Mouse (Mus musculus) midbrain, postnatal 0 days (tissue): Measurements from ENCODE around the gene Banf1. TPM values are rescaled to one million over a fixed set of nuclear protein-coding genes. Genes with fewer than 3 reads are reported as not detected.

Experiments used
- ATAC-seq: fragments of 200-750 bp; cut with Nextera tagmentation; 2 replicates; pipeline ENCODE4 v1.8.0; 2017; ENCODE audit warnings: moderate number of reproducible peaks, mild to moderate bottlenecking, moderate TSS enrichment, moderate library complexity; ENCODE audit not compliant: low FRiP score
- DNase-seq: peaks from one replicate; pipeline ENCODE4 v3.0.0-alpha.2; 2015; ENCODE audit warnings: low spot score
- H3K27ac ChIP-seq: fragments of 300-500 bp; sonication (generic); 2 replicates; pipeline ENCODE4 v1.5.1; 2014; ENCODE audit warnings: low read depth, mild to moderate bottlenecking, low read length, mixed read lengths
- H3K27me3 ChIP-seq: fragments of 300-500 bp; sonication (generic); 2 replicates; pipeline ENCODE4 v1.6.1; 2014; ENCODE audit warnings: low read length, control low read depth, mixed read lengths; ENCODE audit not compliant: insufficient read depth
- H3K36me3 ChIP-seq: fragments of 300-500 bp; sonication (generic); 2 replicates; pipeline ENCODE4 v1.6.1; 2014; ENCODE audit warnings: low read length, control low read depth, mixed read lengths; ENCODE audit not compliant: insufficient read depth
- H3K4me1 ChIP-seq: fragments of 300-500 bp; sonication (generic); 2 replicates; pipeline ENCODE4 v1.6.1; 2014; ENCODE audit warnings: mild to moderate bottlenecking, control low read depth, antibody characterized with exemption, low read length, mixed read lengths; ENCODE audit not compliant: insufficient read depth
- H3K4me2 ChIP-seq: fragments of 300-500 bp; sonication (generic); 2 replicates; pipeline ENCODE4 v1.6.1; 2014; ENCODE audit warnings: low read depth, mild to moderate bottlenecking, low read length, mixed read lengths; ENCODE audit not compliant: poor library complexity, severe bottlenecking
- H3K4me3 ChIP-seq: fragments of 300-500 bp; sonication (generic); 2 replicates; pipeline ENCODE4 v1.5.1; 2014; ENCODE audit warnings: low read depth, mild to moderate bottlenecking, low read length, moderate library complexity
- H3K9ac ChIP-seq: fragments of 300-500 bp; sonication (generic); replicated peaks from 2 replicates; pipeline ENCODE4 v1.6.1; 2014; ENCODE audit warnings: mild to moderate bottlenecking, low read length, moderate library complexity, mixed read lengths; ENCODE audit not compliant: poor library complexity, severe bottlenecking
- H3K9me3 ChIP-seq: fragments of 300-500 bp; sonication (generic); 2 replicates; pipeline ENCODE4 v1.6.1; 2016; ENCODE audit warnings: low read length, control low read depth
- CTCF ChIP-seq: IDR thresholded peaks from 2 replicates; pipeline ENCODE4 v1.5.1; 2016; ENCODE audit warnings: antibody characterized with exemption, mild to moderate bottlenecking
- WGBS: fragments of 180-500 bp; shearing (Covaris S2); extraction: QIAGEN DNeasy Blood & Tissue Kit; methylation state at CpG from one replicate; pipeline ENCODE4 v1.1.7; 2014; 5-methylcytosine and 5-hydroxymethylcytosine counted together
- polyA plus RNA-seq: library from polyadenylated mRNA; unstranded; fragments of >200 nt; fragmentation: Nextera tagmentation; extraction: Ambion mirVana; gene quantifications from 2 replicates; pipeline ENCODE4 v1.2.1, GENCODE M21; 2015
- total RNA-seq: library from RNA; depleted of rRNA; stranded (reverse); fragments of >200 nt; gene quantifications from 2 replicates; pipeline ENCODE4 v1.2.3, GENCODE M21; 2014

Banf1 gene
- total and polyA plus RNA-seq, 2 experiments from 2014 or later, result 79.6 to 313 TPM

- Histone ChIP-seq H3K27me3 (no peaks in the 10 kb centered on the region), H3K27ac (no peak overlapping the region), H3K4me1 (peaks cover 10% of the 10 kb centered on the region; the same call in 1 of the 2 replicates), H3K36me3 (no peaks in the 10 kb centered on the region), H3K9me3 (no peaks in the 10 kb centered on the region), H3K4me2 (no peak overlapping the region), H3K4me3 (no peak overlapping the region), H3K9ac (no peak overlapping the region)
- no peak for DNase-seq
- 77% methylated on average over 6 of the region's 6 CpGs for WGBS
- no peak for ATAC-seq
- no peak for TF ChIP-seq CTCF
These were observed 21.5 kb downstream of the Banf1 start for GRCm38 (mm10) chr19:5345297-5346131.

- H3K4me2 ChIP-seq, result no peak overlapping the region
- no peak overlapping the region for H3K4me3 ChIP-seq
- no peak for DNase-seq
- no peak for TF ChIP-seq CTCF
- no peaks in the 10 kb centered on the region for H3K9me3 ChIP-seq
- ATAC-seq, result no peak
- WGBS, result 88% methylated on average over 7 of the region's 7 CpGs
- H3K36me3 ChIP-seq, result no peaks in the 10 kb centered on the region
- H3K4me1 ChIP-seq, result no peaks in the 10 kb centered on the region
- H3K9ac ChIP-seq, result no peak overlapping the region
- no peak overlapping the region for H3K27ac ChIP-seq
- H3K27me3 ChIP-seq, result no peaks in the 10 kb centered on the region
These were observed 25.6 kb downstream of the Banf1 start for GRCm38 (mm10) chr19:5341360-5341759.

- Histone ChIP-seq H3K9me3 (no peaks in the 10 kb centered on the region), H3K27ac (no peak overlapping the region), H3K9ac (no peak overlapping the region), H3K4me3 (no peak overlapping the region), H3K4me2 (no peak overlapping the region), H3K4me1 (no peaks in the 10 kb centered on the region), H3K36me3 (no peaks in the 10 kb centered on the region), H3K27me3 (no peaks in the 10 kb centered on the region)
- TF ChIP-seq CTCF, result peak; percentile 82
- DNase-seq, result peak; percentile 64
- WGBS, result 25% methylated on average over 5 of the region's 5 CpGs
- ATAC-seq, result no peak
These were observed 29.0 kb downstream of the Banf1 start for GRCm38 (mm10) chr19:5337975-5338374.

- no peak for ATAC-seq
- no peak for DNase-seq
- Histone ChIP-seq H3K9ac (no peak within 1 kb of the TSS), H3K4me2 (no peak within 1 kb of the TSS), H3K4me1 (no peaks in the 10 kb centered on the region), H3K9me3 (no peaks in the 10 kb centered on the region), H3K4me3 (no peak within 1 kb of the TSS), H3K27me3 (no peaks in the 10 kb centered on the region), H3K27ac (no peak within 1 kb of the TSS), H3K36me3 (no peaks in the 10 kb centered on the region)
- 90% methylated on average over 6 of the region's 6 CpGs for WGBS
- TF ChIP-seq CTCF, result no peak
These were observed 31.5 kb downstream of the Banf1 start, which contains the start of gene Catsper1 for GRCm38 (mm10) chr19:5335441-5335840. Catsper1 (plus strand) TSS chr19:5335741.

GRCm38 (mm10) chr19:5334741-5335140 is 32.2 kb downstream of the Banf1 start:
- Histone ChIP-seq H3K36me3 (no peaks in the 10 kb centered on the region), H3K27me3 (no peaks in the 10 kb centered on the region), H3K4me2 (no peak overlapping the region), H3K9ac (no peak overlapping the region), H3K27ac (no peak overlapping the region), H3K9me3 (no peaks in the 10 kb centered on the region), H3K4me3 (no peak overlapping the region), H3K4me1 (no peaks in the 10 kb centered on the region)
- DNase-seq (no peak), ATAC-seq (no peak)
- no peak for TF ChIP-seq CTCF
- WGBS, result 80% methylated on average over 5 of the region's 5 CpGs

- Histone ChIP-seq H3K9me3 (no peaks in the 10 kb centered on the region), H3K4me2 (no peak overlapping the region), H3K27me3 (no peaks in the 10 kb centered on the region), H3K27ac (no peak overlapping the region), H3K36me3 (no peaks in the 10 kb centered on the region), H3K4me3 (no peak overlapping the region), H3K9ac (no peak overlapping the region), H3K4me1 (no peaks in the 10 kb centered on the region)
- TF ChIP-seq CTCF, result no peak
- WGBS, result 69% methylated on average over 19 of the region's 19 CpGs
- DNase-seq (no peak), ATAC-seq (no peak)
These were observed 39.0 kb downstream of the Banf1 start for GRCm38 (mm10) chr19:5327970-5328369.
